Mouse (Mus musculus) cerebellum, postnatal 10 days (tissue): ENCODE measurements around the gene Gan.

Source experiments
- DNase-seq, 2 experiments: peaks; one replicate each; pipeline ENCODE4 v3.0.0; 2021; ENCODE audit warnings: mixed read lengths in 2 of 2

Gan gene

GRCm38 (mm10) chr8:117158135-117158761 lies at the start of gene Gan:
Gene Gan (plus strand): TSS chr8:117158135.
- DNase-seq = peak; percentile 56 to 57

DNA sequence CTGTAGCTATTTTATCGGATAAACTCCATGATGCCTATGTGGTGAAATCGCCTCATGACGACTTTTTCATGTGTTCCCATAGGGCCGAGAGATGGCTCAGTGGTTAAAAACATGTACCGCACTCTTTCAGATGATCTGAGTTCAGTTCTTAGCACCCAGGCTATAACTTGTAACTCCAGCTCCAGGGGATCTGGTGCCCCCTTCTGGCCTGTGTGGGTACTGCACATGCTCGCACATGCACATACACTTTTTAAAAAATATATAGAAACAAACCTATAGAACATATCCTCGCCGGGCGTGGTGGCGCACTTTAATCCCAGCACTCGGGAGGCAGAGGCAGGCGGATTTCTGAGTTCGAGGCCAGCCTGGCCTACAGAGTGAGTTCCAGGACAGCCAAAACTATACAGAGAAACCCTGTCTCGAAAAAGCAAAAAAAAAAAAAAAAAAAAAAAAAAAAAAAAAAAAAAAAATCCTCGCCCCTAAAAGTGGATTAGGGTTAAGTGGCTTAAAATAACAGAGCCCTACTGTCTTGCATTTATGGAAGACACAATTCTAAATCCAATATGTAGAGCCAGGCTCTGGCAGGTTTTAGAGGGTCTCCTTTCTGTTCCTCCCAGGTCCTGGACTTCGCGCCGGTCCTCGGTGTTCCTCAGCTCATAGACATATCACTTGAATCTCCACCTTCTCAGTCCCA lies 48.8 kb upstream of the Gan start:
- no peak for DNase-seq

DNA sequence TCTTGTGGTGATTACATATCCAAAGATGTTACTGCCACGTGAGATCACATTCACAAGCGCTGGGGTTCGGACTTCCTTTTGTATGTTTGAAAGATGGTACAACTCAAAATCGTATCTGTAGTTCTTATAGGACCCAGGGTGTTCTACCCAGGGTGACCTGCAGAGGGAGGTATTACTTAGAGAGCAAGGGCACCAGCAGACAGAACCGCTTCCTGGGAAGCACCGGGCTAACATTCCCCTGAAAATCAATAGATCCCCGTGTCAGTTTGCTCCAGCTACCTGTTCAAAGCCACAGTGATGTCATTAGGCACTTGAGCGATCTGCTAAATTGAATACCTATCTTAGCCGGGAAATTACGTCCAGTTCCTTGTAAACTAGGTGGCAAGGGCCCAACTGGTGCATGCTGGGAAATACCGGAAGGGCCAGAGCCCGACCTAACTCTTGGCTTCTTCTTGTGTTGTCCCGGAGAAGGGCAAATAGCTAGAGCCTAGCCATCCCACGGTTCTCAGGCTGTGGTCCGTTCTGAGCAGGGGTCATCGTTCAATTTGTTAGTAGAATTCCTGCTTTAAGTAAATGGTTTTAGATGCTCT lies 48.0 kb upstream of the Gan start:
- DNase-seq = peak; percentile 81 to 84

- no peak for DNase-seq
Observed at GRCm38 (mm10) chr8:117111641-117112040, 46.3 kb upstream of the Gan start.

DNA sequence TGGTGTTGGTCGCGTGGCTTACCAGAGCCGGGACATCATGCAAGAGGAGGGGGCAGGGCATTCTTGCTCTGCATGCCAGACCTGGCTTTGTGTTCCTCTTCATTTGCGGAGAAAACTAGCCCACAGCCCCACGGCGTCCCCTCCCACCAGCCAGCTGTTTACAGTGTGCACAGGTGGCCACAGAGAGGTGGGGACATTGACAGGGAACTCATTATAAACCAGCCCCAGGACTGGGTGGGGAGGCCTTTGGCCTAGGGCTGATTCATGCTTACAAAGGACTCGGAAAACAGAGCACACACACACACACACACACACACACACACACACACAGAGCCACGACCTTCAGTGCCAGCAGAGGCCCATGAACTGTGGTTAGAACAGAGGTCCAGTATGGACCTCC lies 45.7 kb upstream of the Gan start:
- DNase-seq = no peak

GRCm38 (mm10) chr8:117115094-117115493 lies 42.8 kb upstream of the Gan start:
- DNase-seq = peak; percentile 45 to 55

DNA sequence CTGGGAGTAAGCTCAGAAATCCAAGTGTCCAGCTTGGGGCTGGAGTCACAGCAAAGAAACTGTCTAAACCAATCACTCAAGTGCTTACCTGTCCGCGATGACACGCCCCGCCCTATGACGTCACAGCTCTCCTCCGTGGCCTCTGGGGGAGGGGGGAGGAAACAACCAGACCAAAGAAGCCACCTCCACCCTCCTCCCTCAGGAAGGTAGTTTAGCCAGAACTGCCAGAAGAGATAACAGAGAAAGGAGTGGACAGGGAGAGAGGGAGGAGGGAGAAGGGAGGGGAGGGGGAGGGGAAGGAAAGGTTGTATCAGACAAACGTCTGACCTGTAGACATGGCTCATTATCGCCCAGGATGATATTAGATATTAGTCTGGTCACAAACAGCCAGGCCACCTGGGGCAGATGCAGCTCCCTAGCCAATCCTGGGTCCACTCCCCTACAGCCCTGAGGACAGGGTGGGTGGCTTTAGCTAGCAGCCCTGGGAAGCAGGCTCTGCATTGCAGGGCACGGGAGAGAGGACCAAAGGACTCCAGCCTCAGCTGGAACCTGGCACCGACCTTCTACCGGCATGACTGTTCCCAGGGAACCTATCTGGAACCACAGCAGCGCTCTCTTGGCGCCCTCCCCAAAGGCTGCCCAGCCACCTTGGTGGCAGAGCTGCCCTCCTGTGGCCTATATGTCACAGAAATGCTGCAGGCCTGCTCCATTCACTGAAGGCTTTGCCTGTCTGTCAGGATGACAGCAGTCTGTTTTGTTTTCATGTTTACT lies 42.1 kb upstream of the Gan start:
- DNase-seq = peak; percentile 71 to 72

- DNase-seq = peak; percentile 46
Observed at GRCm38 (mm10) chr8:117116534-117116933, 41.4 kb upstream of the Gan start.

DNA sequence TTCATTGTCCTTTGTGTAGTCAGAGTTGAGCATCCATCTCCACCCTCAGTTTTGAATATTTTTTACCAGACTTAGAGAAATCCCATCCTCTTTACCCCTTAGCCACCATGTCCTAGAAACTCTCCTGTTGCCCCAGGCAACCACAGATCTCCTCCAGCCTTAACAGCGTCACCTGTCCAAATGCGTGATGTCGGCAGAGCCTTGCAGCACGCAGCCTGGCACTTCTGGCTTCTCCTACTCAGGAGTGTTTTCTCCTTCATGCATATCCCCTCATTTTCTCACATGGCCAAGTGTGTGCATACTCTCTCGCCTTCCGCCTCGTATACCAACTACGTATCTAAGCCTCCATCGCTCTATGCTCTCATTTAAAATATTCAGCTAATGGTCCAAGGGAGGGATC lies 39.5 kb upstream of the Gan start:
- no peak for DNase-seq

DNA sequence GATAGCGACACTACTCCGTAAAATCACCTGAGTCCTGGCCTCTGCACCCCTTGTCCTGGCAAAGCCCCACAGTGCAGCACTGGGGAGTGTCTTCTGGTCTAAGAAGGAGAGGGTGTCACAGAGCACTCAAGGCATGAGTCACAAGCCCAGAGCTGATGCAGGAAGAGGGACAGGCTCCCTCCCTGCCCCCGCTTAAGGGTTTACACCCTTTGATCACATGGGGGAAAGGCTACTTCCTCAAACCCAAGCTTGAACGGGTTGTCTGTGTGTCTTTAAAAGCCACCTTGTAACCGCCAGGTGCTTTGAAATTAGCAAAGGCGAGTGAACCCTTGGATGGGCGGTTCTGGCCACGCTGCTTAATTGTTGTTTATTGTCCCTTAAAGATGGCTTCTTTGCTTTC lies 36.7 kb upstream of the Gan start:
- no peak for DNase-seq

DNA sequence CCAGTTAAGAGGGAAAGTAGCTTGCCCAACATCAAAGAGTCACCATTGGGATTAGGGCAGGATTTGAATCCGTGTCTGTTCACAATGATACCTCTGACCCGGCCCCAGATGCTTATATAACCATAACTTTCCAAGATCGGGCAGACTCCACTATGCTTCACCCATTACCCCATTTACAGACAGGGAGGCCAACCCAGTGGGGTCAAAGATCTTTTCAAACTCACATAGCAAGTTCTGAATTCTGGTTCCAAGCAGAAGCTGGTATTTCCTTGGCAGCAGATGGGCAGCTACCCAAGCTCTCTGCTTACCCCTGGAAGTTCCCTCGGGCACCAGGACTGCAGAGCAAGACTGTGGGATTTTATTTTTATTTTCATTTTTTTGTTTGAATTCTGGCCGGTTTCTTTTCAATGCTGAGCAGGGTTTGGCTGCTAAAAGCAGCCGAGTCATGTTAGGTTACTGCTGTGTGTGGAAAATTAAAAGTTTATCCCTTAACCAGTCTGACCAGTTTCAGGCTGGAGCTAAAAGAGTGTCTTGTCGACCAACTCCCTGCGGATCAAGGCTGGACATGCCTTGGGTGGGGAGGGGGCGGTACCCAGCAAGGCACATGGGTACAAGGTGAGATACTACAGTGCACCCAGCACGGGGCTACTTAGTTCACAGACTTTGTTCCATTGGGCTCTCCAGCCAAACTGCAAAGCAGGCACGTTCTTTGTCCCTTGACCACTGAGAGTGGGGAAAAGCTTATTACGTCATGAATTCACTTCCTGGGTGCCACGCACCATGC lies 33.9 kb upstream of the Gan start:
- DNase-seq = no peak

DNA sequence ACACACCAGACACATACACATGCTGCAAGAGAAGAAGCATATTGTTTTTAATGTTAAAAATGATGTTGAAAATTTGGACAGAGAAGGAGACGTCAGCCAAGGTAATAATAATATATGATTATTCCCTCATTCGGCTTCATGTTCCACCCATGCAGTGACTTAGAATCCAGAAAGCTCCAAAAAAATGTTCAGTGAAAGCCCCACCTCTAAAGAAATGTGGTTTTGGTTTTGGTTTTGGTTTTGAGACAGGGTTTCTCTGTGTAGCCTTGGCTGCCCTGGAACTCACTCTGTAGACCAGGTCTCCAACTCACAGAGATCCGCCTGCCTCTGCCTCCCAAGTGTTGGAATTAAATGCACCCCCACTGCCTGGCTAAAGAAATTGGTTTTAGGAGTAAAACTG lies 32.1 kb upstream of the Gan start:
- DNase-seq = no peak

GRCm38 (mm10) chr8:117126411-117126810 lies 31.5 kb upstream of the Gan start:
- no peak for DNase-seq

DNA sequence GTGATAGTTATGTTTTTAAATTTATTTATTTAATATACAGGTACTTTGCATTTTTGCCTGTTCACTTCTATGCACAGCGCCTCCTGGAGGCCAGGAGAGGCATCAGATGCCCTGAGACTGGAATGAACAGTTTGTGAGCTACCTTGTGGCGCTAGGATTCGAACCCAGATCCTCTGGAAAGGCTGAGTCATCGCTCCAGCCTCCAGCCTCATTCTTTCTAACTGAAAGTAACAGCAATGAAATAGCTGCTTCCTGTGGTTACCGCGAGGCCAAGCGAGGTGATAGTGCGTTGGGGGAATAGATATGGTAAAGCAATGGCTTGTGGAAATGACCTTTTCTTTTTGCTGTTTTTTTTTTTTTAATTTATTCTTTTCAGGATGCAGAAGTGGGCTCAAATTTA lies 30.9 kb upstream of the Gan start:
- DNase-seq = no peak

DNA sequence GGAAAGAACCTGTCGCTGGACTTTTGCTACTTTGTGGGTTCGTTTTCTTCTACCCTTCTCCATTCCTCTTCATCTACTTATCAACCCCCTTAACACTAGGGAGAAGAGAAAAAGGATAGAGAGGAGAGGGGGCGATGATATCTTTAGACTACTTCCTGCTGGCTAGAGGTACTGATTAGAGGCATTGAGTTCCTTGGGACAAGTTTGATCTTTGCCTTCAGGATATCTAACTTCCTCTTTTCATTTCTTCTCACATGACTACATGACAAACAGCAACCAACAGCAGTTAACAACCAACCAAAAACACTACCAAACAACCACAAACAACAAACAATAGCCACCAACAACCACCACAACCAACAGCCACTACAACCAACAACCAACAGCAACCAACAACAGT lies 24.2 kb upstream of the Gan start:
- no peak for DNase-seq

- DNase-seq = no peak
Observed at GRCm38 (mm10) chr8:117136351-117136750, 21.6 kb upstream of the Gan start.

GRCm38 (mm10) chr8:117136763-117137162 lies 21.2 kb upstream of the Gan start:
- DNase-seq = no peak

GRCm38 (mm10) chr8:117137357-117137756 lies 20.6 kb upstream of the Gan start:
- DNase-seq = no peak

DNA sequence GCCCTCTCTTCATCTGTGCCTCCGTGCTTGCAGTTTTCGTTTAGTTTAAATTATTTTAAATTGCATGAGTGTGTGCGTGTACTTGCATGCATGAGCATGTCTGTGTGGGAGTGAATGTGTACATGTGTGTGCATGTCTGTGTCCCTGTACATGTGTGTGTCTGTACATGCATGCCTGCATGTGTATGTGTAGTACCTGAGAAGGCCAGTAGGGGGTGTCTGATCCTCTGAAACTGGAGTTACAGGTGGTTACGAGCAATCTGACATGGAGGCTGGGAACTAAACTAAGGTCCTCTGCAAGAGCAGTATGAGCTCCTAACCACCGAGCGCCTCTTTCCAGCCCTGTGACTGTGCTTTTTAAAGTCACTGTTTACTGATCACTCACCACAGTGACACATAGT lies 9.4 kb upstream of the Gan start:
- peak in 1 of 2 experiments; percentile 28 for DNase-seq

GRCm38 (mm10) chr8:117156149-117156548 lies 1.8 kb upstream of the Gan start:
- DNase-seq = no peak

- DNase-seq = no peak
Observed at GRCm38 (mm10) chr8:117156866-117157768, 818 bp upstream of the Gan start.

- peak; percentile 99 for DNase-seq
Observed at GRCm38 (mm10) chr8:117157769-117158091, 205 bp upstream of the Gan start.
